Mouse (Mus musculus): ENCODE data around the gene Rfx4. TPM values are rescaled to one million over a fixed set of nuclear protein-coding genes. Genes with fewer than 3 reads are reported as not detected.

Gene Rfx4
- polyA plus RNA-seq, 1 experiment from 2014 or later, result not detected

GRCm38 (mm10) chr10:84846638-84847037 is 90.8 kb downstream of the Rfx4 start:
- Histone ChIP-seq H3K36me3 (replicated peaks) (no peaks in the 10 kb centered on the region), H3K9me3 (replicated peaks) (no peaks in the 10 kb centered on the region), H3K27me3 (no peaks in the 10 kb centered on the region), H3K27ac (replicated peaks) (no peak overlapping the region), H3K4me1 (replicated peaks) (no peaks in the 10 kb centered on the region), H3K4me3 (replicated peaks) (no peak overlapping the region), H3K9ac (no peak overlapping the region), H3K4me2 (no peak overlapping the region)
- ATAC-seq (ENCODE audit: insufficient read depth), result no peak
- WGBS (ENCODE audit: insufficient replicate concordance), result 65% methylated on average over 5 of the region's 5 CpGs

GRCm38 (mm10) chr10:84851981-84852979 is 96.4 kb downstream of the Rfx4 start:
- no peak overlapping the region for H3K27ac ChIP-seq (replicated peaks)
- no peak for ATAC-seq (ENCODE audit: insufficient read depth)
- no peak overlapping the region for H3K4me2 ChIP-seq
- WGBS (ENCODE audit: insufficient replicate concordance), result 58% methylated on average over 12 of the region's 12 CpGs
- H3K4me3 ChIP-seq (replicated peaks), result no peak overlapping the region
- no peaks in the 10 kb centered on the region for H3K36me3 ChIP-seq (replicated peaks)
- 0 out of 2 replicates have a peak, but pooled peaks cover 3% of the 10 kb centered on the region for H3K4me1 ChIP-seq (replicated peaks)
- no peak overlapping the region for H3K9ac ChIP-seq
- no peaks in the 10 kb centered on the region for H3K27me3 ChIP-seq
- no peaks in the 10 kb centered on the region for H3K9me3 ChIP-seq (replicated peaks)

- no peak for ATAC-seq (ENCODE audit: insufficient read depth)
- Histone ChIP-seq H3K4me2 (no peak overlapping the region), H3K4me3 (replicated peaks) (no peak overlapping the region), H3K27me3 (no peaks in the 10 kb centered on the region), H3K36me3 (replicated peaks) (no peaks in the 10 kb centered on the region), H3K9me3 (replicated peaks) (no peaks in the 10 kb centered on the region), H3K4me1 (replicated peaks) (0 out of 2 replicates have a peak, but pooled peaks cover 3% of the 10 kb centered on the region), H3K27ac (replicated peaks) (no peak overlapping the region), H3K9ac (no peak overlapping the region)
- 55% methylated on average over 8 of the region's 8 CpGs for WGBS (ENCODE audit: insufficient replicate concordance)
Observed at GRCm38 (mm10) chr10:84854059-84854458, 98.2 kb downstream of the Rfx4 start.

GRCm38 (mm10) chr10:84855466-84855865 is 99.6 kb downstream of the Rfx4 start:
- Histone ChIP-seq H3K27ac (replicated peaks) (no peak overlapping the region), H3K36me3 (replicated peaks) (no peaks in the 10 kb centered on the region), H3K4me3 (replicated peaks) (no peak overlapping the region), H3K9ac (no peak overlapping the region), H3K4me1 (replicated peaks) (0 out of 2 replicates have a peak, but pooled peaks cover 3% of the 10 kb centered on the region), H3K4me2 (no peak overlapping the region), H3K9me3 (replicated peaks) (no peaks in the 10 kb centered on the region), H3K27me3 (no peaks in the 10 kb centered on the region)
- ATAC-seq (ENCODE audit: insufficient read depth), result no peak
- WGBS (ENCODE audit: insufficient replicate concordance), result 77% methylated on average over 11 of the region's 11 CpGs

GRCm38 (mm10) chr10:84858371-84858770 is 102.5 kb downstream of the Rfx4 start:
- no peak for ATAC-seq (ENCODE audit: insufficient read depth)
- Histone ChIP-seq H3K36me3 (replicated peaks) (no peaks in the 10 kb centered on the region), H3K27me3 (peaks cover 3% of the 10 kb centered on the region; the same call in 1 of the 2 replicates), H3K9ac (no peak overlapping the region), H3K4me3 (replicated peaks) (no peak overlapping the region), H3K27ac (replicated peaks) (no peak overlapping the region), H3K4me2 (no peak overlapping the region), H3K9me3 (replicated peaks) (no peaks in the 10 kb centered on the region), H3K4me1 (replicated peaks) (0 out of 2 replicates have a peak, but pooled peaks cover 3% of the 10 kb centered on the region)
- WGBS (ENCODE audit: insufficient replicate concordance), result 61% methylated on average over 8 of the region's 8 CpGs

- 42% methylated on average over 14 of the region's 14 CpGs for WGBS (ENCODE audit: insufficient replicate concordance)
- no peaks in the 10 kb centered on the region for H3K4me1 ChIP-seq (replicated peaks)
Observed at GRCm38 (mm10) chr10:84858806-84859496, 103.1 kb downstream of the Rfx4 start.

GRCm38 (mm10) chr10:84859556-84860380 is 103.9 kb downstream of the Rfx4 start:
- ATAC-seq (ENCODE audit: insufficient read depth), result no peak
- Histone ChIP-seq H3K36me3 (replicated peaks) (no peaks in the 10 kb centered on the region), H3K27me3 (peaks cover 3% of the 10 kb centered on the region; the same call in 1 of the 2 replicates), H3K4me3 (replicated peaks) (no peak overlapping the region), H3K4me2 (no peak overlapping the region), H3K9ac (no peak overlapping the region), H3K4me1 (replicated peaks) (no peaks in the 10 kb centered on the region), H3K27ac (replicated peaks) (no peak overlapping the region), H3K9me3 (replicated peaks) (no peaks in the 10 kb centered on the region)
- WGBS (ENCODE audit: insufficient replicate concordance), result 56% methylated on average over 13 of the region's 13 CpGs

More at GRCm38 (mm10) chr10:84858806-84859496, 103.1 kb downstream of the Rfx4 start:
- Histone ChIP-seq H3K4me3 (replicated peaks) (no peak overlapping the region), H3K4me2 (no peak overlapping the region), H3K9me3 (replicated peaks) (no peaks in the 10 kb centered on the region), H3K27ac (replicated peaks) (no peak overlapping the region), H3K9ac (no peak overlapping the region), H3K27me3 (peaks cover 3% of the 10 kb centered on the region; the same call in 1 of the 2 replicates), H3K36me3 (replicated peaks) (no peaks in the 10 kb centered on the region)
- ATAC-seq (ENCODE audit: insufficient read depth), result no peak

- H3K4me2 ChIP-seq, result no peak overlapping the region
- no peak overlapping the region for H3K9ac ChIP-seq
- no peak for ATAC-seq (ENCODE audit: insufficient read depth)
- H3K9me3 ChIP-seq (replicated peaks), result no peaks in the 10 kb centered on the region
- no peak overlapping the region for H3K4me3 ChIP-seq (replicated peaks)
- H3K36me3 ChIP-seq (replicated peaks), result no peaks in the 10 kb centered on the region
- H3K4me1 ChIP-seq (replicated peaks), result no peaks in the 10 kb centered on the region
- WGBS (ENCODE audit: insufficient replicate concordance), result 74% methylated on average over 6 of the region's 6 CpGs
- H3K27me3 ChIP-seq, result peaks cover 3% of the 10 kb centered on the region; the same call in 1 of the 2 replicates
- H3K27ac ChIP-seq (replicated peaks), result no peak overlapping the region
Observed at GRCm38 (mm10) chr10:84863488-84863887, 107.6 kb downstream of the Rfx4 start.

- no peaks in the 10 kb centered on the region for H3K4me1 ChIP-seq (replicated peaks)
- H3K4me2 ChIP-seq, result no peak overlapping the region
- WGBS (ENCODE audit: insufficient replicate concordance), result 66% methylated on average over 7 of the region's 7 CpGs
- H3K27ac ChIP-seq (replicated peaks), result no peak overlapping the region
- no peaks in the 10 kb centered on the region for H3K9me3 ChIP-seq (replicated peaks)
- H3K9ac ChIP-seq, result no peak overlapping the region
- no peaks in the 10 kb centered on the region for H3K27me3 ChIP-seq
- ATAC-seq (ENCODE audit: insufficient read depth), result no peak
- no peaks in the 10 kb centered on the region for H3K36me3 ChIP-seq (replicated peaks)
- H3K4me3 ChIP-seq (replicated peaks), result no peak overlapping the region
Observed at GRCm38 (mm10) chr10:84867577-84867976, 111.7 kb downstream of the Rfx4 start.

GRCm38 (mm10) chr10:84871285-84871684 is 115.4 kb downstream of the Rfx4 start:
- ATAC-seq (ENCODE audit: insufficient read depth), result no peak
- Histone ChIP-seq H3K36me3 (replicated peaks) (no peaks in the 10 kb centered on the region), H3K27ac (replicated peaks) (no peak overlapping the region), H3K4me3 (replicated peaks) (no peak overlapping the region), H3K4me2 (no peak overlapping the region), H3K4me1 (replicated peaks) (no peaks in the 10 kb centered on the region), H3K27me3 (no peaks in the 10 kb centered on the region), H3K9me3 (replicated peaks) (no peaks in the 10 kb centered on the region), H3K9ac (no peak overlapping the region)
- 69% methylated on average over 12 of the region's 12 CpGs for WGBS (ENCODE audit: insufficient replicate concordance)

Data from liver, embryonic 15.5 days (tissue).